Mouse (Mus musculus) testis, postnatal 14 days (tissue): Measurements from ENCODE around the gene Pigk.

Source experiments
- DNase-seq: peaks from one replicate; pipeline ENCODE4 v3.0.0; 2021; ENCODE audit warnings: low spot score

Gene Pigk

GRCm38 (mm10) chr3:152936313-152936712 is 222.4 kb downstream of the Pigk start:
- DNase-seq, result no peak

- no peak for DNase-seq
These were observed 227.8 kb downstream of the Pigk start for GRCm38 (mm10) chr3:152941671-152942070.

DNA sequence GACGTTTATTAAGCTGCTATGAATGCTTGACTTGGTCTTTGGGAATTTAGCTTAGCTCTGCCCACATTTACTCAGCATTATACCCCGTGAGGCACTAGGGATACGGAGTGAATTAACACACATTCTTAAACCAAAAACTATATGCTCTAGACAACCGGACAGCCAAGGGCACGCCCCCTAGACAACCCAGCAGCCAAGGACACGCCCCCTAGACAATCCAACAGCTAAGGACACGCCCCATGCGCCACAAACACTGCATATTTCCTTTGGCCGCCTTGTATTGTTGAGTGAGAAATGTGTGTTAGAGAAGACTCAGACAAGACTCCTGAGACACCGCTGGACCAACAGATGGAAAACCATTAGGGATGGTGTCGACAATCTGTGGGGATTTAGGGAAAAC is 229.1 kb downstream of the Pigk start:
- DNase-seq, result no peak

- no peak for DNase-seq
These were observed 230.9 kb downstream of the Pigk start for GRCm38 (mm10) chr3:152944766-152945165.

- no peak for DNase-seq
These were observed 233.2 kb downstream of the Pigk start for GRCm38 (mm10) chr3:152947031-152947640.

DNA sequence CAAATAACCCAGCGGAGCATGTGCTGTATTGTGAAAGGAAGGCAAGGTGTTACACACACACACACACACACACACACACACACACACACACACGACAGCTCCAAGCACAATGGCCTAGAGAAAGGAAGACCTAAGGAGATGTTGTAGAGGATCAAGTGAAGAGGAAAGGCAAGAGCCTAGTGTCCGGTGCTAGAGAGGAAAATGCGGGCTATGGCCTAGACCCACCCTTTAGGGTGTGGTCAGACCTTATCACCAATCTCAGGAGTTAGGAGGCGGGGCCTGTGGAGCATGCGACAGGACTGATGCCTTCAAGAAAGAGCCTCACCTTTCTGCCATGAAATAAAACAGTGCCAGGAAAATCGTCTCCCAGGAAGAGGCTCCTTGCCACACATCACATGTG is 234.7 kb downstream of the Pigk start:
- no peak for DNase-seq

GRCm38 (mm10) chr3:152949233-152949777 is 235.4 kb downstream of the Pigk start:
- DNase-seq, result no peak

DNA sequence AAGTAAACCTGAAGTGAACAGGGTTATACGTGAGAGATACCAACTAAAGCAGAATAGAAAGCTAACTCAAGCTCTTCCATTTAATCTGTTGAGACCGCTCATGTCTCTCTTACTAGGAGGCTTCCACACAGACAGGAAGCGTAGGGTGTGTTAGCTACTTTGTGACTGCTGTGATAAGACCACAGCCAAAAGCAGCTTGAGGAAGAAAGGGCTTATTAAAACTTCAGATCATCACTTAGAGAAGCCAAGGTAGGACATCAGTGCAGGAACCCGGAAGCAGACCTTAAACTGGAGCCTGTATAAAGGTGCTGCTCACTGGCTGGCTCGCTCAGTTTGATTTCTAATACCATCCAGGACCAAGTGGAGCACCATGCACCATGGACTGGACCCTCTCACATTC is 236.4 kb downstream of the Pigk start:
- DNase-seq, result no peak

GRCm38 (mm10) chr3:152950914-152951313 is 237.0 kb downstream of the Pigk start:
- no peak for DNase-seq

GRCm38 (mm10) chr3:152951634-152952545 is 238.0 kb downstream of the Pigk start:
- DNase-seq, result no peak

- DNase-seq, result no peak
These were observed 242.1 kb downstream of the Pigk start for GRCm38 (mm10) chr3:152956038-152956437.

GRCm38 (mm10) chr3:152956771-152957170 is 242.9 kb downstream of the Pigk start:
- no peak for DNase-seq

DNA sequence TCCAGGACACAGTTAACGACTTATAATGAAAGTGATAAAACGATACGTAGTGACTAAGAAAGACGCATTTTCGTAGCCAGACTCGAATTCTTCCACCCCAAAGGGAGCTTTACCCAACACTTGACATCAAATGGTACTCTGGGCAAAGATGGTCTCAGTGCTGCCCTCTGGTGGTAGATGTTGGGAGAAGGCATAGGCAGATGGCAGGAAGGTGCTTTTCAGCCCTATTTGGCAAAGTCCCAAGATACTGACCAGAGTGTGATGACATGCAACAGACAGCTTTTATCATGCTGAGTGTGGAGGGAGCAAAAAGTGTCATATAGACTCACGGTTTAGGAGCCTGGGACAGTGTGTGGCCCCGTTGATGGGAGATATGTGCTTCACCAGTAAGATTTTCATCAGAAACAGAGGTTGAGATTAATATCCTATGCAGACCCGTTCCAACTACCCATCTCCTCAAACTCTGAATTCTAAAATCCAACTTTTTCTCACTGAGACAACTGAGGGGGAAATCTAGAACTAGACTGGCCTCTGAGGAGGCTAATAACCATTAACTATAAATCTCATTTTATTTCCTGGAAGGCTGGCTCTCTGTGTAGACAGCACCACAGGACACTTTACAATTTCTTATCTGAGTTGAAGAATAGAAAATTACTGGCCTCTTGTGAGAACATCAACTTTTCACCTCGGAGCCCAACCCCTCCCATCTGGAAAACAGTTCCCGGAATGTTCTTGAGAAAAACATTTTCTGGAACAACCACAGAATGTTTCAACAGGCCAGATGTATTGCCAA is 244.7 kb downstream of the Pigk start:
- DNase-seq, result peak; percentile 71

DNA sequence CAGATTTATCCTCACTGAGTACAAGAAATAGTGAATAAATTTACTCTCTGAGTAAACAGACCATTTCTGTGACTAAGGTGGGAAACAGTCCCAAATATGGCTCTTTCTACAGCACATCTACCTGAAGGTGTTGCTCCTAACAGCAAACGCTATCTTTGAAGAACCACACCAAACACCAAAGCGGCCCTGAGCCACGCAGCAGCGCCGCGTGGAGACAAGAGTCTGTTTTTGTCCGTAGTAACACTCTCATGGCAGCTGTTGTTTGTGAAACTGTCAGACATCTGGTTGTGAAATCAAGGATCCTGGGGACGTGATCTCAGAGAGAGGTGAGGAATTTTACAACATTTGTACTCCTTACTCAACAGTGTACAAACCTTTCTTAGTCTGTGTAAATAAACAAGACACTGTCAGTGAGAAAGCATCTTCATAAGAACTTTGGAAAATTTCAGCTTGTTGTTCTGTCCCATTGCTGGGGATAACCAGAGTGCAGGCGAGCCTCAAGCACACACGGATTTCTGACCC is 248.0 kb downstream of the Pigk start:
- no peak for DNase-seq

- DNase-seq, result no peak
These were observed 256.0 kb downstream of the Pigk start for GRCm38 (mm10) chr3:152969774-152970347.

- no peak for DNase-seq
These were observed 257.5 kb downstream of the Pigk start for GRCm38 (mm10) chr3:152971373-152971772.

DNA sequence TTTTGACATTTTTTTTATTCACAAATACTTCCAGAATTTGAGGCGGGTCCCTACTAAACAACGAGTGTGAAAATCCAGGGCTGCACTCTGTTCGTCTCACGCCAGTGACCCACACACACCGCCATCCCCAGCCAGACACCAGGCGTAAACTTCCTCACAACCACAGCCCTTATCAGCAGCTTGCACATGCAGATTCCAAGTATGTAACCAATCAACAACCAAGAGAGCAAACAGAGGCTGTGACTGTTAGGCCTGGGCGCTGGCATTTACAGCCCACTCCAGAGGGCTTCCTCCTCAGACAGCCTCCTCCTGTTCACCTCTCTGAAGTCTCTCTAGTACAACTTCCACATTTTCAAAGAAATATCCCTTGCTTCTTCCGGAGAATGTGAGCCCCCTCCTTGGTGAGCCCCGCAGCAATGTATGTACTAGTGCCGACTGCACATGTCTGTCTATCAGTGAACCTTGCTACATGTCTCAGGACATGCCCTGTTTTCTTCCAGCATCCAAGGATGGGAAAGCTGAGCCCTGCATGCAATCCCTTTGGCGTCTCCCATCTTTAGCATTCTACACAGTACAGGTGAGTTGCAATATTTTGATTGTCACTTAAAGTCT is 265.7 kb downstream of the Pigk start:
- no peak for DNase-seq

DNA sequence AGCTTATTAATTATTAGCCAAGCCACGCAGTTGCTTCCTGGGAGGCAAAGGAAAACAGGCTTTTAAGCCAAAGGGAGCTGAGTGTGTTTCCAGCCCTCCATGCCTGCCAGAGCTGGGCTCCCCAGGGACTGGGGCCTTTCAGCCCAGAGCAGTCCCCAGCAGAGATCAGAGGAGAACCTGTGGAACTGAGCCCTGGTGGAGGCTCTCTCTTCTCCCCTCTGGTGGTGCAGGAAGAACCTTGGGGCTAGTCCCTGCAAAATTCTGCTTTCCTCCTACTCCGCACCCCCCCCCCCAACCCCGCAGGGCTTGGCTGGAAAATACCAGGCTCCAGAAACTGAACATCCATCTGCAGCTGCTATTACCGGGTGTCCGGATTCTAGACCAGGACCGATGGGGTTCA is 266.5 kb downstream of the Pigk start:
- no peak for DNase-seq

DNA sequence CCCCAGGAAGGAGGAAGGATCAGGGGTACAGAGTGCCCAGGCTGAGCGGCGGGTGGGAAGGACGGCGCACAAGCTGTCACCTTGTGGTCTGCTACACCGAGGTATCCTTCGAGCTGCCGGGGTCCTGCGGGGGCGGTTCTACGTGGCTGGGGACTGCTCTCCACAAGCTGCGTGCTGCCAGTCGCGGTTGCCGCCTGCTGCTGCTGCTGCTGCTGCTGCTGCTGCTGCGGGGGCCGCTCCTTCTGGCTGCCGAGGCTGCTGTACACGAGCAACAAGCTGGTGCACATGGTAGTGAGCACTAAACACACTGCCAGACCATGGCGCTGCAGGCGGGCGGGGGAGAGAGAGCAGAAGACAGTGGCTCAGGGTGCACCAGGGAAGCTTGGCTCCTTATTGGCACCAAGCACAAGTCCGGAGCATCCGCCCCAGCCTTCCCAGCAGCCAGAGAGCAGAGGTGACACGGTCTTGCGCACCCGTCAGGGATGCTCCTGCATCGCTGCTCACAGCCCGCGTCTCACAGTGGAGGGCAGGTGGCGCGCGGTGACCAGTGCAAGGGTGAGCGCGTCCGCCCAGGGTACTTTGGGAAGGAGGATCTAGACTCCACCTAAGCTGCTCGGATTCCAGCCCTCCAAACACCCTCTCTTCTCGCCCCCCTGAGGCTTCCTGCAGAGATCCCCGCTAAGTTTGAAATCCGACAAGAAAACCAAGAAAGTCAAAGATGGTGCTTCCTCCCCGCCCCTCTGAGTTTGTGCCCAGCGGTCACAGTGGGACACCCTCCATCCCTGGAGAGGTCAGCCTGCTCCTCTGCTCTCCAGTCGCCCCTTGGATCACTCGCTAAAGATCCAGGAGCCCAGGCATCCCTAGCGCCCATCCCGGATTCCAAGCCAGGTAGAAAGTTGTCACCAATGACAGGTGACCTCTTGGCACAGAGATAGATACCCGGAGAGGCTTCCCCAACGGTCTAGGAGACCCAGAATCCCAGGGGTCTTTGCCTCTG is 267.4 kb downstream of the Pigk start:
- no peak for DNase-seq

DNA sequence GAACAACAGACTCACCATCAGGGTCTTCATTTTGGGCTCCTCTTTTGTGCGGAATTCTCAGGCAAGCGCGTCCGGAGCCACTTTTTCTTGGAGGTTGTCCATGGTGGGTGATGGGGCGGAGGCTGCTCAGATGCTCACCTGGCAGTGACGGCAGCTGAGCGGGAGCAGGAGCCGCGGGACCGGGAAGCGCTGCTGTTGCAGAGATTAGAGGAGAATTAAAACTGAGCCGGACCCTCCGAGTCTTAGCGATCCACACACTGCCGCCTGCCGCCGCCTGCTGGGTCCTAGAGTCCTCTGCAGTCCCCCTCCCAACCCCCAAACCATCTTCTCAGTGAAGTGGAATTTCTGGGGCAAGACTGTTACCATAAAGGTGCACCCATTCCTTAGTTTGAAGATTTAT is 268.1 kb downstream of the Pigk start, which contains the start of gene St6galnac5:
TSS of gene St6galnac5 (minus strand) at position 259 of the 400 bp plus-strand sequence.
- no peak for DNase-seq
